Mouse (Mus musculus) CH12.LX (cell line): ENCODE results near the gene Pelp1. TPM values are rescaled to one million over a fixed set of nuclear protein-coding genes. Genes with fewer than 3 reads are reported as not detected.

Source experiments
- DNase-seq: peaks from one replicate; pipeline ENCODE4 v3.0.0-alpha.2; 2013; ENCODE audit errors: extremely low read depth
- H3K27ac ChIP-seq: 2 replicates; pipeline ENCODE4 v1.5.1; 2012; ENCODE audit warnings: low read depth, mild to moderate bottlenecking, control low read depth, moderate library complexity; ENCODE audit not compliant: insufficient read depth
- H3K27me3 ChIP-seq: replicated peaks from 2 replicates; pipeline ENCODE3; 2012; ENCODE audit warnings: inconsistent platforms
- H3K36me3 ChIP-seq, 2 experiments: replicated peaks in 1 of 2; 2 replicates each; pipeline versions ENCODE3 to v1.6.1; 2012; ENCODE audit warnings: inconsistent platforms in 1 of 2, low read length in 1 of 2, mild to moderate bottlenecking in 1 of 2, mixed read lengths in 1 of 2, moderate library complexity in 1 of 2; ENCODE audit not compliant: control insufficient read depth in 1 of 2, insufficient read depth in 1 of 2
- H3K4me1 ChIP-seq, 2 experiments: 2 replicates each; pipeline ENCODE4 v1.6.1; 2012; ENCODE audit warnings: inconsistent platforms in 1 of 2, moderate library complexity in 1 of 2; ENCODE audit not compliant: insufficient read depth in 2 of 2, control insufficient read depth in 1 of 2
- H3K4me2 ChIP-seq: 2 replicates; pipeline ENCODE4 v1.6.1; 2012; ENCODE audit warnings: low read depth, mild to moderate bottlenecking, control low read depth; ENCODE audit not compliant: poor library complexity, insufficient read depth, severe bottlenecking
- H3K4me3 ChIP-seq, 3 experiments: fragments of 150-350 bp in 1 of 3; sonication (generic) in 1 of 3; replicated peaks in 1 of 3; 2 replicates each; pipeline versions ENCODE3 to v1.5.1; 2011 to 2012; ENCODE audit warnings: low read depth in 2 of 3, low read length in 2 of 3, mild to moderate bottlenecking in 2 of 3, moderate library complexity in 2 of 3, control low read depth in 1 of 3, improper control_type of control experiment in 1 of 3, inconsistent platforms in 1 of 3, mixed read lengths in 1 of 3; ENCODE audit not compliant: poor library complexity in 1 of 3
- H3K79me2 ChIP-seq: replicated peaks from 2 replicates; pipeline ENCODE4 v1.6.1; 2012; ENCODE audit warnings: mild to moderate bottlenecking, moderate library complexity; ENCODE audit not compliant: control insufficient read depth, poor library complexity, insufficient read depth, severe bottlenecking; ENCODE audit errors: extremely low read depth
- H3K9ac ChIP-seq: 2 replicates; pipeline ENCODE4 v1.6.1; 2012; ENCODE audit warnings: low read depth, mild to moderate bottlenecking, control low read depth, moderate library complexity; ENCODE audit not compliant: insufficient read depth
- H3K9me3 ChIP-seq: replicated peaks from 2 replicates; pipeline ENCODE3; 2012; ENCODE audit warnings: low read length, inconsistent platforms, mixed read lengths
- BHLHE40 ChIP-seq: IDR thresholded peaks from 2 replicates; pipeline ENCODE4 v1.6.1; 2011; ENCODE audit warnings: mild to moderate bottlenecking, low read depth, low read length, improper control_type of control experiment
- CHD1 ChIP-seq: IDR thresholded peaks from 2 replicates; pipeline ENCODE4 v1.6.1; 2012; ENCODE audit warnings: low read depth, low read length, improper control_type of control experiment, inconsistent platforms
- CHD2 ChIP-seq: IDR thresholded peaks from 2 replicates; pipeline ENCODE4 v1.6.1; 2011; ENCODE audit warnings: low read length, improper control_type of control experiment
- CTCF ChIP-seq, 2 experiments: IDR thresholded peaks in 1 of 2; conservative IDR thresholded peaks in 1 of 2; 2 replicates each; pipeline ENCODE4 v1.5.1; 2011 to 2012; ENCODE audit warnings: low read depth in 2 of 2, low read length in 2 of 2, improper control_type of control experiment in 1 of 2, inconsistent platforms in 1 of 2, mild to moderate bottlenecking in 1 of 2, moderate library complexity in 1 of 2
- ELF1 ChIP-seq: IDR thresholded peaks from 2 replicates; pipeline ENCODE4 v1.6.1; 2014; ENCODE audit warnings: low read depth, mild to moderate bottlenecking, inconsistent platforms, low read length, improper control_type of control experiment
- EP300 ChIP-seq: IDR thresholded peaks from 2 replicates; pipeline ENCODE4 v1.6.1; 2011; ENCODE audit warnings: low read length, improper control_type of control experiment
- ETS1 ChIP-seq: conservative IDR thresholded peaks from 2 replicates; pipeline ENCODE4 v1.6.1; 2012; ENCODE audit warnings: low read depth, mild to moderate bottlenecking, inconsistent platforms, low read length, improper control_type of control experiment, moderate library complexity
- HCFC1 ChIP-seq: IDR thresholded peaks from 2 replicates; pipeline ENCODE4 v1.6.1; 2012; ENCODE audit warnings: low read depth, mild to moderate bottlenecking, inconsistent platforms, low read length, improper control_type of control experiment
- JUN ChIP-seq: IDR thresholded peaks from 2 replicates; pipeline ENCODE4 v1.6.1; 2011; ENCODE audit warnings: low read depth, mild to moderate bottlenecking, low read length, improper control_type of control experiment, moderate library complexity; ENCODE audit not compliant: insufficient read depth
- KAT2A ChIP-seq: IDR thresholded peaks from 2 replicates; pipeline ENCODE4 v1.6.1; 2012; ENCODE audit warnings: low read length, improper control_type of control experiment, inconsistent platforms; ENCODE audit not compliant: insufficient replicate concordance
- MAFK ChIP-seq: IDR thresholded peaks from 2 replicates; pipeline ENCODE4 v1.6.1; 2011; ENCODE audit warnings: low read length, improper control_type of control experiment; ENCODE audit not compliant: insufficient replicate concordance
- NELFE ChIP-seq: IDR thresholded peaks from 2 replicates; pipeline ENCODE4 v1.6.1; 2011; ENCODE audit warnings: low read depth, low read length, improper control_type of control experiment
- POLR2A ChIP-seq: IDR thresholded peaks from 2 replicates; pipeline ENCODE4 v1.6.1; 2011; ENCODE audit warnings: low read depth, mild to moderate bottlenecking, improper control_type of control experiment, low read length
- RCOR1 ChIP-seq: conservative IDR thresholded peaks from 2 replicates; pipeline ENCODE4 v1.6.1; 2012; ENCODE audit warnings: low read depth, mild to moderate bottlenecking, inconsistent platforms, low read length, improper control_type of control experiment
- SIN3A ChIP-seq: IDR thresholded peaks from 2 replicates; pipeline ENCODE4 v1.6.1; 2012; ENCODE audit warnings: low read length, improper control_type of control experiment, inconsistent platforms
- TBP ChIP-seq: conservative IDR thresholded peaks from 2 replicates; pipeline ENCODE4 v1.6.1; 2011; ENCODE audit warnings: low read depth, low read length, improper control_type of control experiment
- USF1 ChIP-seq: IDR thresholded peaks from 2 replicates; pipeline ENCODE4 v1.6.1; 2014; ENCODE audit warnings: low read depth, mild to moderate bottlenecking, inconsistent platforms, low read length, improper control_type of control experiment
- ZKSCAN1 ChIP-seq: IDR thresholded peaks from 2 replicates; pipeline ENCODE4 v1.6.1; 2012; ENCODE audit warnings: low read depth, inconsistent platforms, low read length, improper control_type of control experiment, borderline replicate concordance
- ZMIZ1 ChIP-seq: IDR thresholded peaks from 2 replicates; pipeline ENCODE4 v1.6.1; 2012; ENCODE audit warnings: low read depth, mild to moderate bottlenecking, inconsistent platforms, low read length, improper control_type of control experiment
- ZNF384 ChIP-seq: IDR thresholded peaks from 2 replicates; pipeline ENCODE4 v1.6.1; 2012; ENCODE audit warnings: low read depth, low read length, improper control_type of control experiment, inconsistent platforms
- dilution Hi-C: fragments of 300-500 bp; cut with MboI; formaldehyde crosslinking; loops from 2 replicates; pipeline ENCODE4 v1.14.3; 2020; ENCODE audit warnings: low sequenced_read_pairs; ENCODE audit not compliant: extremely low pct_unique_long_range_greater_than_20kb, extremely low pct_ligation_motif_present
- in situ Hi-C: fragments of 300-500 bp; cut with MboI; formaldehyde crosslinking; loops from 3 replicates; pipeline ENCODE4 v1.14.3; 2019; ENCODE audit warnings: low sequenced_read_pairs, low pct_ligation_motif_present, low pct_unique_long_range_greater_than_20kb, mixed read lengths
- polyA plus RNA-seq: library from polyadenylated mRNA; unstranded; fragments of >175 nt; gene quantifications from 2 replicates; pipeline ENCODE4 v1.2.1, GENCODE M21; 2012; ENCODE audit warnings: low read depth; ENCODE audit not compliant: insufficient read length
- total RNA-seq, 2 experiments: library from RNA; depleted of rRNA; stranded (reverse); fragments of 300-350 nt in 1 of 2; fragments of >200 nt in 1 of 2; gene quantifications; 2 replicates each; pipeline ENCODE4 v1.2.3; 2012 to 2014

Gene Pelp1
- total and polyA plus RNA-seq, 3 experiments, result 13.2 to 113 (median 33.0) TPM

DNA sequence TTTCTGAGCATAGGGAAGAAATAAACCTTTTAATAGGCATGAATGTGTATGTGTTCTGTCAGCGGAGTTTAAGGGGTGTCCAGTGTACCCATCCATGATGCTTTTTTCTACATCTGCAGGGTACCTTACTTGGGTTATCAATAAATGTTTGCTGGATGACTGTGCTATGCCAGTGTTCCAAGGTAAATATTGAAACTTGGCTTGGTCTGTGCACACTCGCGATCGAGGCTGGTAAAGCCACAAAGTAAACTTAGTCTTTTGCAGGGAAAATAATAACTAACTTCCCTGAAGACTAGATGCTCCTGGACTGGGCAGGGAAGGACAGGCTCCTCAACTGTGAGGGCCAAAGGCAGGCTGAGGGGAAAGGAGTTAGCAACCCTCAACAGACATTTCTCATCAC is 30.8 kb upstream of the Pelp1 start:
- dilution Hi-C loops (no loop called here), in situ Hi-C loops (no loop called here)
- no peak overlapping the region for H3K4me2 ChIP-seq
- H3K79me2 ChIP-seq, result no peaks in the 10 kb centered on the region
- H3K4me1 ChIP-seq, result peaks cover 2 to 30% of the 10 kb centered on the region in 2 experiments; a peak in 2 of 4 replicates
- H3K27me3 ChIP-seq, result no peaks in the 10 kb centered on the region
- H3K9ac ChIP-seq, result no peak overlapping the region
- H3K36me3 ChIP-seq, result peaks cover 60 to 75% of the 10 kb centered on the region in 2 experiments
- no peak for DNase-seq
- TF ChIP-seq TBP (no peak), SIN3A (no peak), HCFC1 (no peak), ELF1 (no peak), ZMIZ1 (no peak), ZNF384 (no peak), ETS1 (no peak), USF1 (no peak), CHD1 (no peak), CTCF (conservative IDR thresholded peaks at IDR 0.05 in 1 of 2, IDR thresholded peaks at IDR 0.05 in 1 of 2; ENCODE audit: low read depth in 2 of 2, low read length in 2 of 2) (no peak), JUN (no peak), NELFE (no peak), RCOR1 (no peak), POLR2A (no peak), KAT2A (no peak), CHD2 (no peak), ZKSCAN1 (no peak), EP300 (no peak)
- no peak overlapping the region for H3K27ac ChIP-seq
- H3K4me3 ChIP-seq, result no peak overlapping the region
- no peaks in the 10 kb centered on the region for H3K9me3 ChIP-seq

GRCm38 (mm10) chr11:70438728-70439374 is 29.0 kb upstream of the Pelp1 start:
- Histone ChIP-seq H3K4me2 (no peak overlapping the region), H3K27ac (no peak overlapping the region), H3K4me3 (no peak overlapping the region), H3K4me1 (peaks cover 6 to 47% of the 10 kb centered on the region in 2 experiments), H3K36me3 (peaks cover 60 to 89% of the 10 kb centered on the region in 2 experiments), H3K9me3 (no peaks in the 10 kb centered on the region), H3K79me2 (peaks cover 6% of the 10 kb centered on the region; the same call in 1 of the 2 replicates), H3K9ac (no peak overlapping the region), H3K27me3 (no peaks in the 10 kb centered on the region)
- dilution Hi-C loops (no loop called here), in situ Hi-C loops (no loop called here)
- TF ChIP-seq ETS1, result no peak
- no peak for TF ChIP-seq MAFK
- no peak for TF ChIP-seq BHLHE40
- no peak for TF ChIP-seq CHD2
- no peak for DNase-seq
